Mouse (Mus musculus): ENCODE results near the gene Dnase1l3. TPM values are rescaled to one million over a fixed set of nuclear protein-coding genes. Genes with fewer than 3 reads are reported as not detected.

The Dnase1l3 gene
- polyA plus RNA-seq (2015; fragmentation: Nextera tagmentation; extraction: Ambion mirVana) = 0.08 and 1.6 TPM in 2 replicates

DNA sequence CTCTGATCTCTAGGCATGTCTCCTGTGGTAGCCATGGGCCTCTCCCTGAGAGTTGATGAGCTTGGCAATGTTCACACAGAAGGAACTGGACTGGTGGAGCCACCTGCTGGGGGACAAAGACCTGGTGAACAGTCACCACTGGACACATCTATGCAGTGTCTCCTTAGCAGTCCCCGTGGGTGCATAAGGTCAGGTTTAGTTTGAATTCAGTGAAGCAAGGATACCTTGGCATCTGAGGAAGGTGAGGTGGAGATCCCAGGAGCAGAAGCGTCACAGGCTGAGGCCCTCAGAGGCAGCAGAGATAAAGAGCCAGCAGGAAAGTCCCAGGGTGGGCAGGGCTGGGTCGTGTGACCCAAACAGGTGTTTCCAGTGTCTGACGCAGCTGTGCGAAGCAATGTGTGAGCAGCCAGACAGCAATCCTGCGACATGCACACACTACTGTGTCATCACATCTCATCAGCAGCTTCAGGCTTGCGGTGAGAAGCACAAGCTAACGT, at the start of gene Dnase1l3:
Gene Dnase1l3, minus strand, starts transcription at position 303 of the 497 bp plus-strand sequence.
- no peak for ATAC-seq (ENCODE audit: low FRiP score)
- Histone ChIP-seq H3K27ac (replicated peaks) (no peak within 1 kb of the TSS), H3K27me3 (replicated peaks) (peaks cover 5% of the 10 kb centered on the region), H3K9ac (replicated peaks) (no peak within 1 kb of the TSS), H3K36me3 (no peaks in the 10 kb centered on the region), H3K4me3 (replicated peaks) (no peak within 1 kb of the TSS), H3K9me3 (replicated peaks) (no peaks in the 10 kb centered on the region), H3K4me1 (peaks cover 7% of the 10 kb centered on the region; the same call in 1 of the 2 replicates), H3K4me2 (no peak within 1 kb of the TSS)
- 75% methylated on average over 8 of the region's 8 CpGs for WGBS

DNA sequence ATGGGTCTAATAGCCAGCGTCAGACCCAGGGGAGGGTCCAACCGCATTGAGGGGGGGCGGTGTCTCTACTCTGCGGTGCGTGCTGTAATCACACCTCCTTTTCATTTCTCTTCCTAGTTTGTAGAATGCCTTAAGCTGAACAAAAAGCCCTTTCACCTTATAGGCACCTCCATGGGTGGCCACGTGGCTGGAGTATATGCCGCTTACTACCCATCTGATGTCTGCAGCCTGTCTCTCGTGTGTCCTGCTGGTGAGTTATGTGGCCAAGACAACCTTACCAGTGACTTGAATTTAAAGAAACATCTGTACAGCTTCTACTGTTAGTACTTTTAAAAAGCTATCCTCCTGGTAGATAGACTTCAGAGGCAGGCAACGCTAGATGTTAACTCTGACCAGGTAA, 48.2 kb upstream of the Dnase1l3 start:
- Histone ChIP-seq H3K27ac (replicated peaks) (no peak overlapping the region), H3K4me1 (no peaks in the 10 kb centered on the region), H3K4me3 (replicated peaks) (no peak overlapping the region), H3K36me3 (peaks cover 12% of the 10 kb centered on the region), H3K27me3 (replicated peaks) (no peaks in the 10 kb centered on the region), H3K4me2 (no peak overlapping the region), H3K9me3 (replicated peaks) (no peaks in the 10 kb centered on the region), H3K9ac (replicated peaks) (no peak overlapping the region)
- WGBS = 91% methylated on average over 9 of the region's 9 CpGs
- ATAC-seq (ENCODE audit: low FRiP score) = no peak

DNA sequence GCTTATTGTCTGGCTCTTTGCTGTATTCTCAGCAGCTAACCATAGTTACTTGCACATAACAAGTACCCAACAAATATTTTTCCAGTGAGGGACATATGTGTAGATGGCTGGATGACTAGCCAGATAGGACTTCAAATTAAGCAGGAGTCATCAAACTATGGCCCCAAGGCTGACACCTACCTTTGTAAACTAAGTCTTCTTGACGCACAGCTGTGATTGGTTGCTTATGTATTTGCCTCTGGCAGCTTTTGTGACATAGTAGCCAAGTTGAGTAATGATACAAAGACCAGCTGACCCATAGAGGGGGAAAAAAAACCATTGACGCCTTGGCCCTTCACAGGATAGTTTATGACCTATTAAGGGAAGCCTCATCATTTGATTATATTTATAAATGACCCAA, 47.7 kb upstream of the Dnase1l3 start:
- no peak overlapping the region for H3K4me3 ChIP-seq (replicated peaks)
- ATAC-seq (ENCODE audit: low FRiP score) = no peak
- no peaks in the 10 kb centered on the region for H3K4me1 ChIP-seq
- H3K4me2 ChIP-seq = no peak overlapping the region
- no peaks in the 10 kb centered on the region for H3K27me3 ChIP-seq (replicated peaks)
- no peak overlapping the region for H3K9ac ChIP-seq (replicated peaks)
- no peak overlapping the region for H3K27ac ChIP-seq (replicated peaks)
- no peaks in the 10 kb centered on the region for H3K9me3 ChIP-seq (replicated peaks)
- H3K36me3 ChIP-seq = peaks cover 8% of the 10 kb centered on the region
- 84% methylated on average over 2 of the region's 2 CpGs for WGBS

DNA sequence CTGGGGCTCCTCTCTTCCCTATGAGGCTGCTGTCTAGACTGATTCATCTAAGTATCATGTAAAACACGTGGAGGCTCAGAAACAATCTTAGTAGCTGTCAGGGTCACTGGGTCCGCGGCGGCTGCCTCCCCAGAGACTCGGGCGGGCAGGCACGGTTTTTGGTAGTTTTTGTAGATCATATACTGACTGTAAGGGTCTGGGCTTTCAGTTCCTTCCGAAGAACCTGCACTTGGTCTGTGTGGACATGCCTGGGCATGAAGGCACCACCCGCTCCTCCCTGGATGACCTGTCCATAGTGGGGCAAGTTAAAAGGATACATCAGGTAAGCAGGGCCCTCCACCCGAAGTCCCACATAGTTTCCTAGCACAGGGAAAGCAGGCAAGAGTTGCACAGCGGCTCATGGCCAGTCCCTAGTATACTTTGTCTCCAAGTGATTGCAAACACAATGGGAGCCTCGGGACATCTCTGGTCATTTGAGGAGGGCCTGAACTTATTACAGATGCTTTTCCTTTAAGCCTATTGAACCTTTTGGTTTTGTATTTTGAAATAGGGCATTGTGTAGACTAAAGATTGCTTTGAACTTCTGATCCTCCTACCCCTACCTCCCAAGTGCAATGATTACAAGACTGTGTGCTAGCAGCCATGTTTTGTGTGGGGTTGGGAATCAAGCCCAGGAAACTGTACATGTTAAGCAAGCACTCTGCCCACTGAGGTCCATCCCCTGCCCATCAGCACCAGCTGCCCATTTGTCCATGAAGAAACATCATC, 46.7 kb upstream of the Dnase1l3 start:
- Histone ChIP-seq H3K4me1 (no peaks in the 10 kb centered on the region), H3K4me2 (no peak overlapping the region), H3K9me3 (replicated peaks) (no peaks in the 10 kb centered on the region), H3K27ac (replicated peaks) (no peak overlapping the region), H3K36me3 (0 out of 2 replicates have a peak, but pooled peaks cover 5% of the 10 kb centered on the region), H3K27me3 (replicated peaks) (no peaks in the 10 kb centered on the region), H3K9ac (replicated peaks) (no peak overlapping the region), H3K4me3 (replicated peaks) (no peak overlapping the region)
- no peak for ATAC-seq (ENCODE audit: low FRiP score)
- WGBS = 88% methylated on average over 12 of the region's 12 CpGs

DNA sequence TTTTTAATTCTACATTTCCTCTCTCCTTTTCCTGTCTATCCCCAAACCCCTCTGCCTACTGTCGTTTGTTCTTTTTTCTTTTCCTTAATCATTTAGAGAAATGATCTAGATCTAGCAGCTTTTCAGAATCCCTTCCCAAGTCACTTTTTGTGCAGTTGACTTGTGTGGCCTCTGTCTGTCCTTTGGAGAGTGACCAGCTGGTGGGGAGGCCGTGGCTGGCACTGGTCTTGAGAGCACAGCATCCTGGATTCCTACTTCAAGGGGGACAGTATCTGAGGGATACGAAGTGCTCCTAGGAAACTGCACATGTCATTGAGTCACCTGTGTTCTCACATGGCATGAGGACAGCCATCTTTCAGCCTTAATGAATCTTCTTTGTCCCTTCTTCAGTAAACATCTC, 45.8 kb upstream of the Dnase1l3 start:
- no peak overlapping the region for H3K9ac ChIP-seq (replicated peaks)
- no peaks in the 10 kb centered on the region for H3K9me3 ChIP-seq (replicated peaks)
- H3K27ac ChIP-seq (replicated peaks) = no peak overlapping the region
- 84% methylated on average over 3 of the region's 3 CpGs for WGBS
- no peak for ATAC-seq (ENCODE audit: low FRiP score)
- 0 out of 2 replicates have a peak, but pooled peaks cover 5% of the 10 kb centered on the region for H3K36me3 ChIP-seq
- H3K4me3 ChIP-seq (replicated peaks) = no peak overlapping the region
- H3K4me2 ChIP-seq = no peak overlapping the region
- no peaks in the 10 kb centered on the region for H3K4me1 ChIP-seq
- H3K27me3 ChIP-seq (replicated peaks) = no peaks in the 10 kb centered on the region

DNA sequence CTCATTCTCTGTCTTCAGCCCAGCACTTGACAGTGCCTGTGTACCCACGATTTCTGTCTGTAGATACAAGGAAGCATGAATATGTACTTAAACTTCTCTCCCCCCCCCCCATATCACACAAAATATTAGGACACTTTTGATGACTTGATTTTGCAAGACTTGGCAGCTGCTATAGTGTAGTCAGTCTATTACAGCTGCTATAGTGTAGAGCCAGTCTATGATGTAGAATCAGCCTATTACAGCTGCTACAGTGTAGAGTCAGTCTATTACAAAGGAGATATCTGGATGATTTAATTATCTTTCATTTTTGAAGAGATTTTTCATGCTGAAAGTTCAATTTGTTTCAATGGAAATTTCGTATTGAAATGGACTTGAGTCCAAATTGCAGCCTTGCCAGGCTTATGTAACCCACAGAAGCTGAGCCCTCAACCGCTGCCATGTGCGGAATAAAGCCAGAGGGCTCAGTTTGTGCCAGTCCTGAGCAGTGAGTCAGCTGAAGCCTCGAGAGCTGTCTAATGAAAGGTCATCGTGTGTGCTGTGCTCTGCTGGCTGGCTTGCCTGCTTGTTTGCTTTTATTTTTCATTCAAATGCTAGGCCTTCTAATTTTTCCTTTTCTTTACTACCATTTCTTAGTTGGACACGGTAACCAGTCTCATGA, 44.5 kb upstream of the Dnase1l3 start:
- no peaks in the 10 kb centered on the region for H3K27me3 ChIP-seq (replicated peaks)
- no peak overlapping the region for H3K4me2 ChIP-seq
- H3K36me3 ChIP-seq = no peaks in the 10 kb centered on the region
- H3K27ac ChIP-seq (replicated peaks) = no peak overlapping the region
- ATAC-seq (ENCODE audit: low FRiP score) = no peak
- no peak overlapping the region for H3K4me3 ChIP-seq (replicated peaks)
- no peak overlapping the region for H3K9ac ChIP-seq (replicated peaks)
- H3K4me1 ChIP-seq = no peaks in the 10 kb centered on the region
- 83% methylated on average over 7 of the region's 7 CpGs for WGBS
- H3K9me3 ChIP-seq (replicated peaks) = no peaks in the 10 kb centered on the region

DNA sequence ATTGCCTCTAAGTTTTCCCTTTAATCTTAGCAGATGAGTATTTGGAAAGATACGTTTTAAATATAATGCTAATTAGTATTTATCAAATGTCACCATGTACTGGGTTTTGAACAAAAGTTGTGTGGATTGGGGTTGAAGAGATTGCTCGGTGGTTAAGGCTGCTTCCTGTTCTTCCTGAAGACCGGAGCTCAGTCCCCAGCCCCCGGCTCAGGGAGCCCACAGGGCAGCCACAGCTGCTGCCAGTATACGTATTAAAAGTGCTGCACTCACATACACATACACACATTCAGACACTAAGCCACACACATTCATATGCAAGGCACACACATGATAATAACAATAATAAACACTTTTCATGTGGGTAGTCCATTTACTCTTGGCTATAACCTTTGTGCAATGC, 43.8 kb upstream of the Dnase1l3 start:
- Histone ChIP-seq H3K27ac (replicated peaks) (no peak overlapping the region), H3K4me3 (replicated peaks) (no peak overlapping the region), H3K4me1 (no peaks in the 10 kb centered on the region), H3K9ac (replicated peaks) (no peak overlapping the region), H3K9me3 (replicated peaks) (no peaks in the 10 kb centered on the region), H3K36me3 (no peaks in the 10 kb centered on the region), H3K27me3 (replicated peaks) (no peaks in the 10 kb centered on the region), H3K4me2 (no peak overlapping the region)
- ATAC-seq (ENCODE audit: low FRiP score) = no peak
- WGBS = 80% methylated on average over 5 of the region's 5 CpGs

DNA sequence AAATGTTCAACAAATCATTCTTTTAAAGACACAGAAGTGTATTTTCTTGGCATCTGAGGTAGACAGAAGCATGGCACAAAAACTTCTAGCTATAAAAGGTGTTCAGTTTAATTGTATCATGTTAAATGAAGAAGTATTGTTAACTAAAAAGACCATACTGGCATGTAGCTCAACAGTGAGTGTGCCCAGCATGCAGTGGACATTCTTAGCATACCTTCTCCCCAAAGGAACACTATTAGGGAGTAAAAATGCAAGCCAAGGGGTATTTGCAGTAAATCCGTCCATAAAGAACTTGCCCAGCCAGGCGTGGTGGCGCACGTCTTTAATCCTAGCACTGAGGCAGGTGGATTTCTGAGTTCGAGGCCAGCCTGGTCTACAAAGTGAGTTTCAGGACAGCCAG, 42.0 kb upstream of the Dnase1l3 start:
- no peaks in the 10 kb centered on the region for H3K9me3 ChIP-seq (replicated peaks)
- 78% methylated on average over 5 of the region's 5 CpGs for WGBS
- no peaks in the 10 kb centered on the region for H3K36me3 ChIP-seq
- no peak overlapping the region for H3K27ac ChIP-seq (replicated peaks)
- no peak for ATAC-seq (ENCODE audit: low FRiP score)
- no peaks in the 10 kb centered on the region for H3K4me1 ChIP-seq
- H3K4me2 ChIP-seq = no peak overlapping the region
- no peak overlapping the region for H3K9ac ChIP-seq (replicated peaks)
- H3K27me3 ChIP-seq (replicated peaks) = no peaks in the 10 kb centered on the region
- H3K4me3 ChIP-seq (replicated peaks) = no peak overlapping the region

DNA sequence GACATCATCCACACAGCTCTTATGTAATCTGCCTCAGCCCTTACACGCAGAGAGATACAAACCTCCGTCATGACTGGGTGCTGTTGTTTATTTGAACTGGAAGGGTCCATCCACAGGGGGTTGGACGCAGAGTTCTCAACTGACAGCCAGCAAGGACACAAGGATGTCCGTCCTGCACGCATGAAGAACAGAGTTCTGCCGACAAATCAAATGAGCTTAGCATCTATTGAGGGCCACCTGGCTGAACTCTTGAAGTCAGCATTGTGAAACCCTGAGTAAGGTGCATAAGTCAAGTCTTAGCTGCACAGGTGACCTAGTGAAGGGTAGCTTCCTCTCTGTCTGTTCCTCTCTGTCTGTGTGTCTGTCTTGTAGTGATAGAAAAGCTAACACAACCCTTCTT, 41.6 kb upstream of the Dnase1l3 start:
- Histone ChIP-seq H3K4me1 (no peaks in the 10 kb centered on the region), H3K27ac (replicated peaks) (no peak overlapping the region), H3K9me3 (replicated peaks) (no peaks in the 10 kb centered on the region), H3K4me2 (no peak overlapping the region), H3K27me3 (replicated peaks) (no peaks in the 10 kb centered on the region), H3K9ac (replicated peaks) (no peak overlapping the region), H3K4me3 (replicated peaks) (no peak overlapping the region), H3K36me3 (no peaks in the 10 kb centered on the region)
- 91% methylated on average over 6 of the region's 6 CpGs for WGBS
- no peak for ATAC-seq (ENCODE audit: low FRiP score)

DNA sequence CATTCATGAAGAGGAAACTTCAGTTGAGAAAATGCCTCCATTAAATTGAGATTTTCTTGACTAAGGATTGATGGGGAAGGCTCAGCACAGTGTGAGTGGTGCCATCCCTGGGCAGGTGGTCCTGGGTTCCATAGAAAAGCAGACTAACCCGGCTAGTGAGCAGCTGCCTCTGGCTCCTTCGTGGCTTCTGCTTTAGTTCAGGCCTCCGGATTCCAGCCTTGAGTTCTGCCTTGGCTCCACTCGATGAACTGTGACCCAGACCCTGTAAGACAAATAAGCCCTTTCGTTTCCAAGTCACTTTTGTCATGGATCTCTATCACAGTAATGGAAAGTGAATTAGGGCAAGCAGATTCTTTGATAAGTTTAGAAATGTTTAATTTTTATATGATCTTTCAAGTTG, 40.2 kb upstream of the Dnase1l3 start:
- Histone ChIP-seq H3K9me3 (replicated peaks) (no peaks in the 10 kb centered on the region), H3K27me3 (replicated peaks) (no peaks in the 10 kb centered on the region), H3K27ac (replicated peaks) (no peak overlapping the region), H3K4me3 (replicated peaks) (no peak overlapping the region), H3K36me3 (no peaks in the 10 kb centered on the region), H3K4me1 (no peaks in the 10 kb centered on the region), H3K4me2 (no peak overlapping the region), H3K9ac (replicated peaks) (no peak overlapping the region)
- no peak for ATAC-seq (ENCODE audit: low FRiP score)
- 78% methylated on average over 5 of the region's 5 CpGs for WGBS

DNA sequence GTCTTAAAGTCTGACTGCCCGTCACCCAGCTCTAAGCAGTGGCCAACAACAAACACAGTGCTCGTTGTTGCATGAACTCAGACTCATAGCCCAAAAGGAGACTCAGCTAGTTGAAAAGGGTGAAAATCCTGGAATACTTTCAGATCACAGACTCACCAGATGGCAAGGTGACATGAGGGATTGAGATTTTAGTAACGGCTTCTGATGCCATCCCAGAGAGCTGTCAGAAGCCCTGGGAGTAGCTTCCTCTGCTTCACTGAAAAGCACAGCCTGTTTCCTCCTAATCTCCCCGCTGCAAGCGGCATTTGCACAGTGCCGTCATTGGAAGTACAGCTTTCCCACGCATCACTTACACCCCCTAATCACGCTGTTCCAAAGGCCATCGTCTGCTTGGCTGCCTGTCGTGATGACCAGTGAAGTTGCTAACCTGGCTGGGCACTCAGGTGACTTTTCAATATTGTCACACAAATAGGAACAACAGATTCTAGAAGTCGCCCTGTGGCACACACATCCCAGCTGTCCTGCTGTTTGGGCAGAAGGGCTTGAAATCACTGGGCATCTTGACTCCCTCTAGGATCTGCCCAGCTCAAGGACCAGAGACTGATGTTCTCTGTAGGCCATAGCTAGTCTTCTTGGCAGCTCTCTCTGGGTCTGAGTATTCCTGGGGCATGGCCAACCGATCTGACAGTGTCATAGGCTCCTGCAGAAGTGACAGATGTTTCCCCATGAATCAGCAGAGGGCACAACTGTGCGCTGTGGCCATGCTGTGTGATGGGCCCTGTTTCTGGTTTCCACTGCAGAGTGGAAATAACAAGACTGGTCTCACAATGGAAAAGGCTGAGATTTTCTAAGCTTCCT, 37.9 kb upstream of the Dnase1l3 start:
- no peaks in the 10 kb centered on the region for H3K9me3 ChIP-seq (replicated peaks)
- H3K9ac ChIP-seq (replicated peaks) = no peak overlapping the region
- no peak for ATAC-seq (ENCODE audit: low FRiP score)
- no peaks in the 10 kb centered on the region for H3K4me1 ChIP-seq
- no peaks in the 10 kb centered on the region for H3K27me3 ChIP-seq (replicated peaks)
- no peak overlapping the region for H3K4me3 ChIP-seq (replicated peaks)
- H3K4me2 ChIP-seq = no peak overlapping the region
- H3K27ac ChIP-seq (replicated peaks) = no peak overlapping the region; the same call in 1 of the 2 replicates
- peaks cover 7% of the 10 kb centered on the region; the same call in 1 of the 2 replicates for H3K36me3 ChIP-seq
- 71% methylated on average over 13 of the region's 13 CpGs for WGBS

All from neural tube, embryonic 15.5 days (tissue).